Mouse (Mus musculus) urinary bladder, adult 2 months (tissue): ENCODE measurements around the gene Kif4. TPM values are rescaled to one million over a fixed set of nuclear protein-coding genes. Genes with fewer than 3 reads are reported as not detected.

Source experiments
- DNase-seq: peaks from one replicate; pipeline ENCODE4 v3.0.0; 2022; ENCODE audit warnings: low spot score
- polyA plus RNA-seq: library from polyadenylated mRNA; depleted of rRNA; stranded (reverse); fragments of >200 nt; gene quantifications from 2 replicates; pipeline ENCODE4 v1.2.3, GENCODE M21; 2012; rRNA removed

The Kif4 gene
- polyA plus RNA-seq, 1 experiment, result 0.56 TPM

DNA sequence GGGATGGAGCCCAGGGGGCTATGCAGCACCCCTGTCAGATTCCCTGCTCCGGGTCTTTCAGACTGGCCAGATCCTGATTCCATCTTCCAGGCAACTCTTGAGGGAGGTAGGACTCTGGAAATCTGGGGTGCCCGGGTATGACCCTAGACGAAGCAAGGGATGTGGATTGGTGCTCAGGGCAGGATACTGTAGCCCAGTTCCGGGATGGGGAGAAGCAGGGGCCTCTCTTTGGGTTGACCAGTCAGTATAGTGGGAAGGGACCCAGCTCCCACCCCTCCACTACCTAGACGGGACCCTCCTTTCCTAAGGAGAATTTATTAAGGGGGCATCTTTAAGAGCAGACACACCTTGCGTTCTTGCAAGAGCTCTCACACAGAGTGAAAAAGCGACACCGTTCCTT, 104.7 kb downstream of the Kif4 start:
- no peak for DNase-seq

DNA sequence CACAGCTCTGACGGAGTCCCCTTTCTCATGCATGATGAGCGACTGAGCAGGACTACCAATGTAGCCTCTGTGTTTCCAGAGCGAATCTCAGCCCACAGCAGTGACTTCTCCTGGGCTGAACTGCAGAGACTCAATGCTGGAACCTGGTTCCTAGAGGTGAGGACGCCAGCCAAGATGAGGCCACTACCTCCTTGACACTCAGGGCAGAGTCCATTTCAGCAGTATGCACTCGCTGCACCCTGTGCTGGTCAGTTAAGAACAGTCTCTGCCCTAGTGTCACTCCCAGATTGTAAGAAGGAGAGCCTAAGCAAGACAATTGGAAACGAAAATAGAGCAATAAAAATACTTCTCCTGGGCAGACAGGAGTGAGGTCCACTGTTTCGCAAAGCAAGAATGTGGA, 108.8 kb downstream of the Kif4 start:
- DNase-seq, result no peak

DNA sequence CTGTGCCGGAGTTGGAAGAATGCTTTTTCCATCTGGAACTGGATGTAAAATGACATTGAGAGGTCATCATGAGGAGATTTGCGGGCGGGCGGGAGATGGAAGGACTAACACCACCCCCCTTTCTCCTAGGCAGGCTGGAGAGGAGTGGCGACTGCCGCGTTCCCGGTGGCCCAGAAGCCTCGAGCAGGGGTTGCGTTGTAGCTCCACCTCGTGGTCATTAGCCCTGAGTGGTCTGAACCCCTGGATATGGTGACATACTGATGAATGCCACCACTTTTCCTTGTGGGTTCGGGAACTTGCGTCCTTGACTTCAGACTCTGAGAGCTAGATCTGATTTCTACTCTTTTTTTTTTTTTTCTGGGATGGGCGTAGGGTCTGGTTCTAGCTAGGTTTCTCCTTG, 113.4 kb downstream of the Kif4 start:
- DNase-seq, result no peak

DNA sequence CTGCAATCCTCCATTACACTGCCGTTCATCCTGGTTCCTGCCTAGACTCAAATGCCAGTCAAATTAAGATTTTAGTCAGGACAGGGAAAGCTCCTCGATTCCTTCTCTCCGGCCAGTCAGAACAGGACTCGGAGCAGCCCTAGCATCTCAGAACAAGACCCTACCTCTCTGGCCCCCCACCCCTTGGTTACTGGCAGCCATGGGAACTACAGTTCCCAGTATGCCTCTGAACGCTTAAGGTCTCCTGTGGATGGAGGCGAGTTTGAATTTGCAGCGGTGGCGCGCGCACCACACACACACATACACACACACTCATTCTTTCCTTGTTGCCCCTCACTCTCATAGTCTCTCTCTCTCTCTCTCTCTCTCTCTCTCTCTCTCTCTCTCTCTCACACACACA, 113.9 kb downstream of the Kif4 start:
- no peak for DNase-seq

DNA sequence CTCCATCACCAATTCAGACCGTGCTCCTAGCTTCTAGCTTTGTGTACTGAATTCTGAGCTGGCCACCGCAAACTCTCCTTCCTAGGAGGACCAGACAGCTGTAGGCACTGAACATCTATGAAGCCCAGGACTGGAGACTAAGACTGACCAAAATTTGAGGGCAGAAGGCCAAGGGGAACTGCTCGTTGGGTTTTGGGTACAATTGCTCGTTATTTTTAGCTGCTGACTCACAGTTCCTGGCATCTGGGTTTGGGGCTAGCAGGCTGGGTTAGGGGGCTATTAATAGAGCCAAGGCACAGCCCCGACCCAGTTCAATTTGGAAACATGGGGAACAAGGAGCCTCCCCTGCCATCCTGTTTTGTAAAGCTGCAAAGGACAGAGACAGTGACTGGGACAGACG, 115.2 kb downstream of the Kif4 start:
- DNase-seq, result no peak

DNA sequence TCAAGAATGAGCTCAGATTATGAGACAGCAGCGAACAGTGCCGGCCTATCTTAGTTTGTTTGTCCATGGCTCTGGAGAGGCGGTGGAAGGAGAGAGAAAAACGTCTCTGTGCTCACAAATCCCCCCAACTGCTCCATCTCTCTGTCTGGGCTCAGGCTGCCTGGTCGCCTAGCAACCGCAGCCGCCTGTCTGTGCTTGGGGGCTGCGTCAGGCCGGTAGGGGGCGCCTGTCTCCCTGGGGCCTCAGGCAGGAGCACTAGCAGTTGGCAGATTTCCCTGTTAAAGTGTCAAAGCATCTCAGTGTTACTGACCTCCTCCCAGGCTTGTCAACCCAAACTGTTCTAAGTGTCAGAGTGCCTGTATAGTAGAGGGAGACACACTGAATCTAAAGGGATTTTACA, 116.4 kb downstream of the Kif4 start:
- no peak for DNase-seq

DNA sequence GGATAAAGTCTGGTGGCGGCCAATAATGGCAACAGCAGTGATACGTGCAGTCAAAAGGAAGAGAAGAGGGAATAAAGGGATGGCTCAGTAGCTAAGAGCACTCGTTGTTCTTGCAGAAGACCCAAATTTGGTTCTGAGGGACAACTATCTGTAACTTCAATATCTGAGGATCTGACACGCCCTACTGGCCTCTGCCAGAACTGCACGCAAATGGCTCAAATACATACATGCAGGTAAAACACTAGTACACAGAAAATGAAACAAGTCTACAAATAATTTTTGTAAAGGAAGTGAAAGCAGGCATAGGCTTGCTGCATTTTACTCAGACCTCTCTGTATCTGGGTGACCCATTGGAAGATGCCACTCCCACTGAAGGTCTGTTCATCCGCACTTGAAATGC, 140.3 kb downstream of the Kif4 start:
- DNase-seq, result no peak

DNA sequence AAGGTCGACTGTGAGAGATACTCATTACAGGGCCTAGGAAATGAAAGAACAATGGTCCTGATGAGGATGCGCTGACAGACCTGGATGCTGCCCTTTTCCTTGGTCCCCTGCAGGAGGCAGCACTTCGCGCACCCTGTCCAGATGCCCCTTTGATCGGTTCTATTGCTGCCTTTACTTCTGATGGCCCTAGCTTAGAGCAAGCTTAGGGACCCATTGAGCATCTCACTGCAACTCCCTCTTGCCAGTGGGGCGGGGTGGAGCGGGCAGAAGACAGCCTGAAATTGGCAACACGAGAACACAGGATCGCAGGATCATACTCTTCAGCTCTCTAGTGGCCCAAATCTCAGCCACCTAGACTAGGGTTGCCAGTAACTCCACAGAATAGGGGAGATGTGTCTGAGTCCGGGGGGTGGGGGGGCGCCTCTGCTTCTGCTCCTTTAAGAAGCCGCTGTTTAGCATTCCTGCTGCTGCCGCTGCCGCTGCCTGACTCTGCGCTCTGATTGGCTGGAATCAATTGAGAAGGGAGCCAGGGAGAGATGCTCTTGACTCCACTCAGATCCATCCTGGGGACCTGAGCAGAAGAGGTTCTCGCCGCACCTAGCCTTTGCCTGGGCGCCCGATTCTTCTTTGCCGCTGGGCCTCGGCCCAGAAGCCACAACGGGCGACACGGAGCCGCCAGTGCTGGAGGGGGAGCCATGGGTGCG, 141.8 kb downstream of the Kif4 start, which contains the start of gene Dlg3:
Gene Dlg3, plus strand, starts transcription at position 542 of the 704 bp plus-strand sequence.
- DNase-seq, result no peak

DNA sequence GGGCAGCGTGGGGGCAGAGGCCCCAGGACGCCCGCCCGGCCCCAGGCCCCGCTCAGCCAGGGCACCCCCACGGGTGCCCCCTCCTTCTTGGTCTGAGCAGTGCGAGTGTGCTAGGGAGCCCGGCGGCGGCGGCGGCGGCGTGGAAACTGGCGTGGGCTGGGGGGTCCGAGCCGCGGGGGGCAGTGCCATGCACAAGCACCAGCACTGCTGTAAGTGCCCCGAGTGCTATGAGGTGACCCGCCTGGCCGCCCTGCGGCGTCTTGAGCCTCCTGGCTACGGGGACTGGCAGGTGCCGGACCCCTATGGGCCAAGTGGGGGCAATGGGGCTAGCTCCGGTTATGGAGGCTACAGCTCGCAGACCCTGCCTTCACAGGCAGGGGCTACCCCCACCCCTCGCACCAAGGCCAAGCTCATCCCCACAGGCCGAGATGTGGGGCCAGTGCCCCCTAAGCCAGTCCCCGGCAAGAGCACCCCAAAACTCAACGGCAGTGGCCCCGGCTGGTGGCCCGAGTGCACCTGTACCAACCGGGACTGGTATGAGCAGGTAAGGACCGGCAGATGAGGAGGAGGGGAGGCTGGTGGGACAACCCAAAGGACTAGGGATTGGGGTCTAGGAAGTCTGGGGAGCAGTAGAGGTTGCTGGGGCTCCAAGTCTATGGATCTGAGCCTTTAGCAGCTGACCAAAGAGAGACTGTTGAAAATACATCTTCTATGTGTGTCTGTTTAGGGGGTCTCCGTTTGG, 142.5 kb downstream of the Kif4 start:
- DNase-seq, result no peak

DNA sequence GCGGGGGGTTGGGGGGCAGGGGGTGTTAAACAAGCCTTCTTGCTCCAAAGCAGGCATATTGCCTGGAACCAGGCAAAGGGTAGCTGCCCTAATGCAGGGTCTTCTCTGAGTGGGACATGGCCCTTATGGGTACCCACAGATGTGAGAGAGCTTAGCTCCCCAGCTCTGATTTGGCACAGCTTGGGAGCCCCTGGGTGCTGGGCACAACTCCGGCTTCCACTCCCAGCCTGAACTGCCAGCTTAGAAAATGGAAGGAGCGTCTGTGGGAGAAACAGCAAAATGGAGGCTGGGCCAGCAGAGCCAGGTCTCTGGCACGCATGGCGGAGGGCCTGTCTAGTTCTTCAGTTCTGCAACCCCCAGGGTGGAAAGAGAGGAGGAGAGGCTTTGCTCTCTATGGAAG, 143.7 kb downstream of the Kif4 start:
- no peak for DNase-seq

DNA sequence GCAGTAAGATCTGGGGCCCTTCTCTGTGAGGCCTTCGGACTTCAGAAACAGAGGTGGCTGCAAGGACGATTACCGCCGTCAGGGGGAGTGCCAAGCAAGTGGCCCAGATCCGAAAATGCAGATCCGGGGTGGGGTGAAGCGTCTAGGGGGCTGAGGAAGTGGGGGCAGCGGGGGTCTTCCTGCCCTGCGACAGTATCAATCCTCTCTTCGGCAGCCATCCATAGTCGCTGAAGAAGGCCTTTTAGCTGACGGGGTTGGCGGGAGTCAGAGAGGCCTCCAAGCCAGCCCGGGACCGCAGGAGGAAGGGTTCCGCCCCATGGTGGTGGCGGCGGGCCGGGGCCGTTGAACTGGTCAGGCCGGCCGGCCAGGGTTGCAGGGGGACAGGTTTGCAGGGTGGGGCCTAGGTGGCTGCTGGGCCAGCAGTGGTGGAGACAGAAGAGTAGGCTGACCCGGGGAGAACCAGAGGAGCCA, 148.8 kb downstream of the Kif4 start:
- peak; percentile 64 for DNase-seq

DNA sequence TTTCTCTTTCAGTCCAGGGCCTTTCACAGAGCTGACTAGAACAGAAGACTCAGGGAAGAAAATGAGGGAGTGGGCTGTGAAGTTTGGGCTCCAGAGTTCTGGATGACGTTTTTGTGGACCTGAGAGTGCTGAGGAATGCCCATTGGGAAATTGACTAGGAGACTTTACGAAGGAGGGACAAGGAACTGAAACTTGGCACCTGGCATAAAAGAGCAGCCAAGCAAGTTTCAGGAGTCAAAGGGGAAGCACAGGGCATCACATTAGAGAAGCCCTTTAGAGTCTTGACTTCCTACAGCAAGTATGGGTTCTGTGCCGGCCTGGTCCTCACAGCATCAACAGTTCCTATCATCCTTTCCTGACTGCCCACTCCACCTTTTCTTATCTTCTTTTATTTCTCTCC, 149.9 kb downstream of the Kif4 start:
- no peak for DNase-seq

DNA sequence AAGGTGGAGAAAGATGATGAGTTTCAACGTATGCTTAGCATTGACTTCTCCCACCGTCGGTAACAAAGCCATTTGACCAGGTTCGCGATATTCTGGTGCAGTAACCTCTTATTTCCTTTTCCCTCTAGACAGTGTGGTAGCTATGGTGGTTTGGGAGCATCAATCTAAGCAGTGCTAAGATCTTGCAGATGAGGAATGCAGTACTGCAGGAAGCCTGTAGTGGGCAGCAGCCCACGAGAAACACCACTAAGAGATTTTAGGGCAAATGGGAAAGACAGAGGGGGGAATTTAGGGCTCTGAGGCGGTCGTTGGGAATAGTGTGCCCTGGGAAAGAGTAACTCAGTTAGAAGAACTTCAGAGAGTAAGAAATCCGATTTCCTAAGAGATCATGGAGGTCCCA, 151.0 kb downstream of the Kif4 start:
- DNase-seq, result no peak

Other genes starting within 250 kb of the Kif4 start
- gene Otud6a, start 196.7 kb upstream of the Kif4 start, polyA plus RNA-seq, result not detected in 2 replicates
- gene Awat2, start 183.0 kb upstream of the Kif4 start, polyA plus RNA-seq, result 0.37 and 0.69 TPM in 2 replicates
- gene Igbp1, start 131.4 kb upstream of the Kif4 start, polyA plus RNA-seq, result 64.4 and 68.7 TPM in 2 replicates
- not detected in 2 replicates for gene Dgat2l6, start 100.9 kb upstream of the Kif4 start, polyA plus RNA-seq
- gene Awat1, start 53.5 kb upstream of the Kif4 start, polyA plus RNA-seq, result not detected in 2 replicates
- 0.01 TPM in 2 replicates for gene P2ry4, start 30.9 kb upstream of the Kif4 start, polyA plus RNA-seq
- gene Arr3, start 20.2 kb upstream of the Kif4 start, polyA plus RNA-seq, result not detected in 2 replicates
- gene Pdzd11, start 831 bp downstream of the Kif4 start, polyA plus RNA-seq, result 38.6 and 43.5 TPM in 2 replicates
- 0.28 and 0.45 TPM in 2 replicates for gene Gdpd2, start 104.1 kb downstream of the Kif4 start, polyA plus RNA-seq
- gene Dlg3, start 142.0 kb downstream of the Kif4 start, polyA plus RNA-seq, result 29.3 and 33.7 TPM in 2 replicates